Mouse (Mus musculus): ENCODE measurements at regions not wholly inside any gene's neighbourhood (a gene's known extent, or its start where the extent isn't known, plus 50 kb on each side); places are given as distances from the start of the nearest gene placed in this dataset.

- Histone ChIP-seq H3K4me1 (ENCODE audit: control insufficient read depth, insufficient read depth, low read length) (no peaks in the 10 kb centered on the region), H3K27ac (ENCODE audit: insufficient read depth, low read length) (no peak overlapping the region), H3K4me3 (ENCODE audit: insufficient read depth, low read length) (no peak overlapping the region)
- TF ChIP-seq POLR2A (IDR thresholded peaks at IDR 0.05; ENCODE audit: extremely low read depth, insufficient read depth, low read length) (no peak), CTCF (IDR thresholded peaks at IDR 0.05; ENCODE audit: extremely low read depth, insufficient read depth, low read length) (no peak)
These were observed 819.6 kb upstream of the Lrrc6 start for GRCm38 (mm10) chr15:67320292-67320691.

GRCm38 (mm10) chr15:67315202-67315601 lies 814.5 kb upstream of the Lrrc6 start:
- H3K4me3 ChIP-seq (ENCODE audit: insufficient read depth, low read length), result no peak overlapping the region
- no peak overlapping the region for H3K27ac ChIP-seq (ENCODE audit: insufficient read depth, low read length)
- no peaks in the 10 kb centered on the region for H3K4me1 ChIP-seq (ENCODE audit: control insufficient read depth, insufficient read depth, low read length)
- TF ChIP-seq POLR2A (IDR thresholded peaks at IDR 0.05; ENCODE audit: extremely low read depth, insufficient read depth, low read length) (no peak), CTCF (IDR thresholded peaks at IDR 0.05; ENCODE audit: extremely low read depth, insufficient read depth, low read length) (no peak)

GRCm38 (mm10) chr15:67313648-67314047 lies 812.9 kb upstream of the Lrrc6 start:
- no peak overlapping the region for H3K4me3 ChIP-seq (ENCODE audit: insufficient read depth, low read length)
- TF ChIP-seq POLR2A (IDR thresholded peaks at IDR 0.05; ENCODE audit: extremely low read depth, insufficient read depth, low read length), result no peak
- no peaks in the 10 kb centered on the region for H3K4me1 ChIP-seq (ENCODE audit: control insufficient read depth, insufficient read depth, low read length)
- no peak overlapping the region for H3K27ac ChIP-seq (ENCODE audit: insufficient read depth, low read length)

DNA sequence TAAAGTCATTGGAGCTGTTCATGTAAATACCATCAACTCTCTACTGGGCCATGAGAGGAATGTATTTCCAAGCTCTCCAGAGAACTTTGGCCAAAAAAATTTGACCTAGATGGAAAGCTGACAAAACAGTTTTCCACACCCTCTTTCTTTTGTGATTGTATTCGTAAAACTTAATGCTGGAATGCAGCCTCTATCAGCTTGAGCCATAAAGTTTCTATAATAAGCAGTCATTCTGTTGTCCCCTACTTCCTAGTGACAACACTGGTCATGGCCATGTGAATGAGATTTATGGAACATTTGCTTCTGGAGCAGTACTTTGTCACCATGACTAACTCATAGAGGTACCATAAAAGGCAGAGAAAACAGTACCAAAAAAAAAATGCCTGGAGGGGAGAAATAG lies 805.0 kb upstream of the Lrrc6 start:
- Histone ChIP-seq H3K27ac (ENCODE audit: insufficient read depth, low read length) (no peak overlapping the region), H3K4me3 (ENCODE audit: insufficient read depth, low read length) (no peak overlapping the region), H3K4me1 (ENCODE audit: control insufficient read depth, insufficient read depth, low read length) (no peaks in the 10 kb centered on the region)
- TF ChIP-seq POLR2A (IDR thresholded peaks at IDR 0.05; ENCODE audit: extremely low read depth, insufficient read depth, low read length), result no peak
- no peak for TF ChIP-seq CTCF (IDR thresholded peaks at IDR 0.05; ENCODE audit: extremely low read depth, insufficient read depth, low read length)

- no peaks in the 10 kb centered on the region for H3K4me1 ChIP-seq (ENCODE audit: control insufficient read depth, insufficient read depth, low read length)
- H3K27ac ChIP-seq (ENCODE audit: insufficient read depth, low read length), result no peak overlapping the region
- H3K4me3 ChIP-seq (ENCODE audit: insufficient read depth, low read length), result no peak overlapping the region
- no peak for TF ChIP-seq POLR2A (IDR thresholded peaks at IDR 0.05; ENCODE audit: extremely low read depth, insufficient read depth, low read length)
- no peak for TF ChIP-seq CTCF (IDR thresholded peaks at IDR 0.05; ENCODE audit: extremely low read depth, insufficient read depth, low read length)
These were observed 803.1 kb upstream of the Lrrc6 start for GRCm38 (mm10) chr15:67303804-67304203.

DNA sequence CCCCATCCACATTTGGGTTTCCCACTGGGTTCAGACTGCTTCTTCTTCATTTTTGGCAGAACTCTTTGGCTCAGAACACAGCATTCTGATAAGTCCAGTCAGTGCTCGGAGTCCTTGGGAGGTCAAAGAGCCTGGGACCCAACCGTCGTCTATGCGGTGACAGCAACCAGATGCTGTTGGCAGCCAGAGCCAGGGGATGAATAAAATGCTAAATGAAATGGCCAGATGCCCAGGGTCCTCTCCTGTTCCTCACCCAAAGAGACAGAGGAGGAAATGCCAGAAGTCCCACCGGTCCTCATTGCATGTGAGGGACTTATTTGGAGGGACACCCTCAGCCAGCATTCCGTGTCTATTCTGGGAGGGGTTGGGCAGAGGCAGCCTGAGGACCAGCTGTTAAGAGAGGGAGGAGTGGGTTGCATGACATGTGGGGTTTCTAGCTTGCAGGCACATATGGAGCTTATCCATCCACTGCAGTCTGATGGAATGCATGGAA lies 801.2 kb upstream of the Lrrc6 start:
- Histone ChIP-seq H3K4me3 (ENCODE audit: insufficient read depth, low read length) (no peak overlapping the region), H3K4me1 (ENCODE audit: control insufficient read depth, insufficient read depth, low read length) (no peaks in the 10 kb centered on the region), H3K27ac (ENCODE audit: insufficient read depth, low read length) (no peak overlapping the region)
- TF ChIP-seq CTCF (IDR thresholded peaks at IDR 0.05; ENCODE audit: extremely low read depth, insufficient read depth, low read length) (no peak), POLR2A (IDR thresholded peaks at IDR 0.05; ENCODE audit: extremely low read depth, insufficient read depth, low read length) (no peak)

GRCm38 (mm10) chr15:67301024-67301423 lies 800.3 kb upstream of the Lrrc6 start:
- Histone ChIP-seq H3K4me1 (ENCODE audit: control insufficient read depth, insufficient read depth, low read length) (no peaks in the 10 kb centered on the region), H3K4me3 (ENCODE audit: insufficient read depth, low read length) (no peak overlapping the region), H3K27ac (ENCODE audit: insufficient read depth, low read length) (no peak overlapping the region)
- TF ChIP-seq CTCF (IDR thresholded peaks at IDR 0.05; ENCODE audit: extremely low read depth, insufficient read depth, low read length) (no peak), POLR2A (IDR thresholded peaks at IDR 0.05; ENCODE audit: extremely low read depth, insufficient read depth, low read length) (no peak)

DNA sequence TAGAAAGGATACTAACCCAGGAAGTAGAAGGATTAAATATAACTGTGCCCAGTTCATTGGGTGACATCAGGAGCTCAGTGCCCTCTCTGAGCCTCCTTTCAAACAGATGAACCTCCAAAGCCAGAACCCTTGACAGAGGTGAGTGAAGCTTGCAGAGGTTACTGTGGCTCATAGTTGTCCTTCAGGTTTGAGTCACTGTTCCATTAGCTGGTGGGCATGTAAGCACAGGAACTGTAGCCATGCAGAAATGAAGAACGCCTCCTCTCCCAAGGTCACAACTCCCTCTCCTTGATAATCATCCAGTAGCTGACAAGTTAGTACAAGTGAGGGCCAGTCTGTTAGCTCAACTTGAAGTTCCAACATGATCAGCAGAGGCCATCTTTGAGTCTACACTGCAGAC lies 794.1 kb upstream of the Lrrc6 start:
- no peak overlapping the region for H3K27ac ChIP-seq (ENCODE audit: insufficient read depth, low read length)
- H3K4me3 ChIP-seq (ENCODE audit: insufficient read depth, low read length), result no peak overlapping the region
- no peaks in the 10 kb centered on the region for H3K4me1 ChIP-seq (ENCODE audit: control insufficient read depth, insufficient read depth, low read length)
- TF ChIP-seq POLR2A (IDR thresholded peaks at IDR 0.05; ENCODE audit: extremely low read depth, insufficient read depth, low read length) (no peak), CTCF (IDR thresholded peaks at IDR 0.05; ENCODE audit: extremely low read depth, insufficient read depth, low read length) (no peak)

DNA sequence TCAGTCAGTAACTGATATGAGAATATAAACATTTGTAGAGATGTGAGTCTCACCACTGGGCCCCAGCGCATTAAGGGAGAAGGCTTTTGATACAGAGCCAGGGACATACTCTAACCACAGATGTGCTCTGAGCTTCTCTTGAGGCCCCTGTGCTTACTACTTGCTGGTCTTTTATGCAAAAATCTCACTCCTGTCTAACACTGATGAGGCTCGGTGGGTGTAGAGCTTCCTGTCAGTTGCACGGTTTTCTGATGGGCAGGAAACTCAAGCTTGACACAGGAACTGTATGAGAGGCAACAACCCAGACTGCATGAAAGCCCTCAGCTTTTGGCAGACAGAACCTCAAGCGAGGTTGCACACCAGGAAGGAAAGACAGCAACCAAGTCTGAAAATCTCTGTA lies 789.0 kb upstream of the Lrrc6 start:
- Histone ChIP-seq H3K4me1 (ENCODE audit: control insufficient read depth, insufficient read depth, low read length) (no peaks in the 10 kb centered on the region), H3K4me3 (ENCODE audit: insufficient read depth, low read length) (no peak overlapping the region), H3K27ac (ENCODE audit: insufficient read depth, low read length) (no peak overlapping the region)
- TF ChIP-seq CTCF (IDR thresholded peaks at IDR 0.05; ENCODE audit: extremely low read depth, insufficient read depth, low read length) (no peak), POLR2A (IDR thresholded peaks at IDR 0.05; ENCODE audit: extremely low read depth, insufficient read depth, low read length) (no peak)

GRCm38 (mm10) chr15:67284941-67285340 lies 784.2 kb upstream of the Lrrc6 start:
- no peak overlapping the region for H3K4me3 ChIP-seq (ENCODE audit: insufficient read depth, low read length)
- no peaks in the 10 kb centered on the region for H3K4me1 ChIP-seq (ENCODE audit: control insufficient read depth, insufficient read depth, low read length)
- TF ChIP-seq CTCF (IDR thresholded peaks at IDR 0.05; ENCODE audit: extremely low read depth, insufficient read depth, low read length) (no peak), POLR2A (IDR thresholded peaks at IDR 0.05; ENCODE audit: extremely low read depth, insufficient read depth, low read length) (no peak)
- no peak overlapping the region for H3K27ac ChIP-seq (ENCODE audit: insufficient read depth, low read length)
